Mouse (Mus musculus) midbrain, embryonic 13.5 days (tissue): Measurements from ENCODE around the gene Mpp3. TPM values are rescaled to one million over a fixed set of nuclear protein-coding genes. Genes with fewer than 3 reads are reported as not detected.
A peak's percentile ranks its signal among the peaks of the same experiment; 100 is the strongest.

Experiments
- ATAC-seq: fragments of 200-750 bp; cut with Nextera tagmentation; 2 replicates; pipeline ENCODE4 v1.8.0; 2017; ENCODE audit warnings: mild to moderate bottlenecking, moderate TSS enrichment, moderate library complexity
- H3K27ac ChIP-seq: fragments of 300-500 bp; sonication (generic); 2 replicates; pipeline ENCODE4 v1.5.1; 2015; ENCODE audit warnings: inconsistent platforms, mild to moderate bottlenecking, moderate library complexity
- H3K27me3 ChIP-seq: fragments of 300-500 bp; sonication (generic); 2 replicates; pipeline ENCODE4 v1.6.1; 2015; ENCODE audit warnings: mild to moderate bottlenecking, inconsistent platforms
- H3K36me3 ChIP-seq: fragments of 300-500 bp; sonication (generic); 2 replicates; pipeline ENCODE4 v1.6.1; 2015; ENCODE audit warnings: mild to moderate bottlenecking, inconsistent platforms
- H3K4me1 ChIP-seq: fragments of 300-500 bp; sonication (generic); replicated peaks from 2 replicates; pipeline ENCODE4 v1.6.1; 2015; ENCODE audit warnings: inconsistent platforms
- H3K4me2 ChIP-seq: fragments of 300-500 bp; sonication (generic); replicated peaks from 2 replicates; pipeline ENCODE4 v1.6.1; 2015; ENCODE audit warnings: moderate library complexity, mild to moderate bottlenecking, inconsistent platforms
- H3K4me3 ChIP-seq: fragments of 300-500 bp; sonication (generic); replicated peaks from 2 replicates; pipeline ENCODE4 v1.5.1; 2015; ENCODE audit warnings: mild to moderate bottlenecking, inconsistent platforms
- H3K9ac ChIP-seq: fragments of 300-500 bp; sonication (generic); replicated peaks from 2 replicates; pipeline ENCODE4 v1.6.1; 2015; ENCODE audit warnings: mild to moderate bottlenecking, inconsistent platforms
- H3K9me3 ChIP-seq: fragments of 300-500 bp; sonication (generic); 2 replicates; pipeline ENCODE4 v1.6.1; 2016; ENCODE audit warnings: mild to moderate bottlenecking, inconsistent platforms
- WGBS: fragments of 180-500 bp; shearing (Covaris S2); methylation state at CpG from one replicate; pipeline ENCODE4 v1.1.7; 2015; 5-methylcytosine and 5-hydroxymethylcytosine counted together
- polyA plus RNA-seq: library from polyadenylated mRNA; unstranded; fragments of >200 nt; fragmentation: Nextera tagmentation; extraction: Ambion mirVana; gene quantifications from 2 replicates; pipeline ENCODE4 v1.2.1, GENCODE M21; 2015

The Mpp3 gene
- polyA plus RNA-seq = 45.3 and 46.4 TPM in 2 replicates

- 0 out of 2 replicates have a peak, but pooled peaks cover 4% of the 10 kb centered on the region for H3K27me3 ChIP-seq
- H3K4me3 ChIP-seq = peak within 1 kb of the TSS; percentile 68
- H3K9me3 ChIP-seq = no peaks in the 10 kb centered on the region
- H3K36me3 ChIP-seq = peaks cover 8% of the 10 kb centered on the region; the same call in 1 of the 2 replicates
- no peak for ATAC-seq
- peak within 1 kb of the TSS; percentile 82 for H3K9ac ChIP-seq
- WGBS = 77% methylated on average over 6 of the region's 6 CpGs
- H3K27ac ChIP-seq = peak within 1 kb of the TSS; percentile 93
- peak within 1 kb of the TSS; percentile 76 for H3K4me2 ChIP-seq
- H3K4me1 ChIP-seq = peaks cover 47% of the 10 kb centered on the region
Measured at GRCm38 (mm10) chr11:102028087-102028816, at the start of gene Mpp3. TSS of gene Mpp3 (minus strand) at chr11:102028461.

DNA sequence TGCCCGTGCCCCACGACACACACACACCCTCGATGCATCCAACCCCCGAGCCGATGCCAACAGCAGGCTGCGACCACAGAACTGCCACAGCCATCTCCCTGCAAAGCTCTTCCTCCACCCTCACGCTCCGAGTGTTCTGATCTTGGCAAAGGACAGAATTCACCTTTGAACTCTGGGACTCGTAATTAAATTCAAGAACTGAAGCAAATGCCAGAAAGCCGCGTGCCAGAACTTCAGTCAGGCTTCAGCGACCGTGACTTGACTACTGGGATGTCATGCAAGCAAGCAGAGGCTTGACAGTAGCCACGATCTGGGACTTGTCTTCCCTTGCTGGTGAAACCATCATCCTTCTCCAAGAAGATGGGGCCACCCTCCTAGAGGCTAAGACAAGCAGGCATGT is 45.5 kb upstream of the Mpp3 start:
- Histone ChIP-seq H3K9me3 (no peaks in the 10 kb centered on the region), H3K36me3 (peaks cover 36% of the 10 kb centered on the region), H3K4me1 (peaks cover 14% of the 10 kb centered on the region), H3K27me3 (no peaks in the 10 kb centered on the region), H3K4me2 (no peak overlapping the region), H3K9ac (no peak overlapping the region), H3K27ac (no peak overlapping the region), H3K4me3 (no peak overlapping the region)
- 69% methylated on average over 14 of the region's 14 CpGs for WGBS
- no peak for ATAC-seq

GRCm38 (mm10) chr11:102072729-102073128 is 44.5 kb upstream of the Mpp3 start:
- no peak overlapping the region for H3K9ac ChIP-seq
- WGBS = 83% methylated on average over 5 of the region's 5 CpGs

GRCm38 (mm10) chr11:102070426-102070825 is 42.2 kb upstream of the Mpp3 start:
- Histone ChIP-seq H3K4me3 (no peak overlapping the region), H3K27ac (no peak overlapping the region), H3K27me3 (no peaks in the 10 kb centered on the region), H3K9me3 (no peaks in the 10 kb centered on the region), H3K36me3 (peaks cover 15% of the 10 kb centered on the region), H3K9ac (0 out of 2 replicates have a peak overlapping the region, but pooled peaks have one; percentile 7), H3K4me1 (peaks cover 14% of the 10 kb centered on the region), H3K4me2 (0 out of 2 replicates have a peak overlapping the region, but pooled peaks have one; percentile 7)
- 3% methylated on average over 13 of the region's 13 CpGs for WGBS
- ATAC-seq = no peak

More at GRCm38 (mm10) chr11:102072729-102073128, 44.5 kb upstream of the Mpp3 start:
- no peak overlapping the region for H3K27ac ChIP-seq
- H3K27me3 ChIP-seq = no peaks in the 10 kb centered on the region
- ATAC-seq = no peak
- H3K4me1 ChIP-seq = peaks cover 14% of the 10 kb centered on the region
- no peak overlapping the region for H3K4me3 ChIP-seq
- H3K9me3 ChIP-seq = no peaks in the 10 kb centered on the region
- no peak overlapping the region for H3K4me2 ChIP-seq
- peaks cover 27% of the 10 kb centered on the region for H3K36me3 ChIP-seq

DNA sequence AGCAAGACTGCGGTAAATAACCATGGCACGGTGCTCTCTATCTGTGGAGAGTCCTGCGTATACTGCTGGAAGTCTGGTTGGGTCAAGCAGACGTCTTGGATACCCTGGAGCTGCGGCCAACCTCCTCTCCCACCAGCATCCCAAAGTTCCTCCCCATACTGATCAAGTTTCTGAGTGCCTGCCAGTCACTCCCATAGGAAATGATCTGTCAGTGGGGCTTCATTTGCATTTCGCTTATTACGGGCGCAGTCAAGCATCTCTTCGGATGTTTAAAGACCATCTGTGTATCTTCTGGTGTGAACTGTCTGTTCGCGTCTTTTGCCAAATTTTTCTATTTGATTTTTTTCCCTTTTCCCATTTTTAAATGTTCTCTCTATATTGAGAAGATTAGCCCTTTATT is 41.4 kb upstream of the Mpp3 start:
- no peak overlapping the region for H3K27ac ChIP-seq
- H3K4me2 ChIP-seq = no peak overlapping the region
- H3K4me3 ChIP-seq = no peak overlapping the region
- no peak overlapping the region for H3K9ac ChIP-seq
- peaks cover 10% of the 10 kb centered on the region for H3K36me3 ChIP-seq
- no peak for ATAC-seq
- peaks cover 14% of the 10 kb centered on the region for H3K4me1 ChIP-seq
- H3K27me3 ChIP-seq = no peaks in the 10 kb centered on the region
- H3K9me3 ChIP-seq = no peaks in the 10 kb centered on the region
- 53% methylated on average over 11 of the region's 11 CpGs for WGBS

GRCm38 (mm10) chr11:102068969-102069368 is 40.7 kb upstream of the Mpp3 start:
- Histone ChIP-seq H3K4me1 (peaks cover 14% of the 10 kb centered on the region), H3K27ac (no peak overlapping the region), H3K36me3 (peaks cover 8% of the 10 kb centered on the region), H3K9me3 (no peaks in the 10 kb centered on the region), H3K27me3 (no peaks in the 10 kb centered on the region), H3K4me3 (no peak overlapping the region), H3K9ac (no peak overlapping the region), H3K4me2 (no peak overlapping the region)
- 39% methylated on average over 2 of the region's 2 CpGs for WGBS
- ATAC-seq = no peak

GRCm38 (mm10) chr11:102063076-102063475 is 34.8 kb upstream of the Mpp3 start:
- H3K27ac ChIP-seq = no peak overlapping the region
- H3K4me3 ChIP-seq = no peak overlapping the region
- H3K36me3 ChIP-seq = peaks cover 48% of the 10 kb centered on the region
- whole genome bisulfite sequencing = 83% methylated on average over 13 of the region's 13 CpGs
- H3K9ac ChIP-seq = no peak overlapping the region
- H3K4me2 ChIP-seq = no peak overlapping the region
- no peaks in the 10 kb centered on the region for H3K9me3 ChIP-seq
- ATAC-seq = no peak
- peaks cover 12% of the 10 kb centered on the region for H3K27me3 ChIP-seq
- peaks cover 7% of the 10 kb centered on the region for H3K4me1 ChIP-seq

- no peak for ATAC-seq
- Histone ChIP-seq H3K27ac (no peak overlapping the region), H3K9ac (no peak overlapping the region), H3K4me1 (peaks cover 7% of the 10 kb centered on the region), H3K36me3 (peaks cover 50% of the 10 kb centered on the region), H3K27me3 (peaks cover 12% of the 10 kb centered on the region), H3K4me3 (peak overlapping the region; percentile 44; the same call in 1 of the 2 replicates), H3K9me3 (no peaks in the 10 kb centered on the region), H3K4me2 (peak overlapping the region; percentile 74)
- 36% methylated on average over 16 of the region's 16 CpGs for WGBS
Measured at GRCm38 (mm10) chr11:102061941-102062473, 33.7 kb upstream of the Mpp3 start.

- Histone ChIP-seq H3K4me3 (peak overlapping the region; percentile 44), H3K36me3 (peaks cover 50% of the 10 kb centered on the region), H3K9me3 (no peaks in the 10 kb centered on the region), H3K27ac (no peak overlapping the region), H3K4me2 (peak overlapping the region; percentile 74), H3K9ac (peak overlapping the region; percentile 63), H3K4me1 (peaks cover 7% of the 10 kb centered on the region), H3K27me3 (peaks cover 12% of the 10 kb centered on the region)
- 5% methylated on average over 23 of the region's 23 CpGs for WGBS
- peak; percentile 84 for ATAC-seq
Measured at GRCm38 (mm10) chr11:102061236-102061940, 33.1 kb upstream of the Mpp3 start.

DNA sequence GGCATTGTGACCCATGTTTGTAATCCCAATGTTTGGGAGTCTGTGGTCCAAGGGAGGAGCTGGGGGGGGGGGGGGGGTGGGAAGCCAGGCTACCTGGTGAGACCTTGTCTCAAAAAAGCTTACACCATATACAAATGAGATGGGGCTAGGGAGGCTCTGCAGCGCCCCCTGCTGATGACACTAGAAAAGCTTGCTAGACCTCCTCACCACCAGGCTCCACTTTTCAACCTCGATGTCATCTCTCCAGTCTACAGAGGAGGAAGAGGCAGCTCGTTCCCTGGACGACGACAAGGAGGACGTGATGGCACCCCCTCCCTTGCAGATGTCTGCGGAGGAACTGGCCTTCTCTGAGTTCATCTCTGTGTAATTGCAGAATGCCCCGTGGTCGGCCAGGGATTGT is 25.6 kb upstream of the Mpp3 start:
- no peak; the same call in 1 of the 2 replicates for ATAC-seq
- WGBS = 25% methylated on average over 9 of the region's 9 CpGs
- peaks cover 10% of the 10 kb centered on the region for H3K36me3 ChIP-seq
- no peak overlapping the region for H3K4me2 ChIP-seq
- H3K9me3 ChIP-seq = no peaks in the 10 kb centered on the region
- H3K4me1 ChIP-seq = peaks cover 4% of the 10 kb centered on the region; the same call in 1 of the 2 replicates
- H3K27me3 ChIP-seq = no peaks in the 10 kb centered on the region
- no peak overlapping the region for H3K9ac ChIP-seq
- no peak overlapping the region for H3K27ac ChIP-seq
- no peak overlapping the region for H3K4me3 ChIP-seq

DNA sequence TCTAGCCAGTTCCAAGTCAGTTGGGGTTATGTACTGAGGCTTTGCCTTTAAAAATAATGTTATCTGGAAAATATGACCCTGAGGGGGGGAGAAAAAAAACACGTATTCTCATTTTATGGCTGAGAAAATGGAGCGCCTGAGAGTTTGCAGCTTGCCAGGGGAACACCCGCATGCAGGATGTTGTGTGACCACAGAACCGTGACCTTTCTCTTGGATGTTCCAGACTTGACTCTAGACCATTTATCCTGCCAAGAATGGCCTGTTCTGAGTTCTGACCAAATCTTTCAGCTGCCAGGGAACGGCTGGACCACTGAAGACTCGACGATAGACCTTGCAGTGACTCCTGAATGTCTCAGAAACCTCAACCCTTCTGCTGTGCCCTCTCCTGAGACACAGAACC is 24.9 kb upstream of the Mpp3 start:
- ATAC-seq = no peak
- WGBS = 85% methylated on average over 7 of the region's 7 CpGs

GRCm38 (mm10) chr11:102052697-102053096 is 24.4 kb upstream of the Mpp3 start:
- Histone ChIP-seq H3K27me3 (no peaks in the 10 kb centered on the region), H3K9me3 (no peaks in the 10 kb centered on the region), H3K4me3 (no peak overlapping the region), H3K9ac (0 out of 2 replicates have a peak overlapping the region, but pooled peaks have one; percentile 14), H3K4me1 (peaks cover 4% of the 10 kb centered on the region; the same call in 1 of the 2 replicates), H3K4me2 (no peak overlapping the region), H3K27ac (no peak overlapping the region), H3K36me3 (no peaks in the 10 kb centered on the region)
- WGBS = 83% methylated on average over 12 of the region's 12 CpGs
- ATAC-seq = no peak

More for the DNA sequence above, 24.9 kb upstream of the Mpp3 start:
- Histone ChIP-seq H3K4me1 (peaks cover 4% of the 10 kb centered on the region; the same call in 1 of the 2 replicates), H3K27me3 (no peaks in the 10 kb centered on the region), H3K9ac (no peak overlapping the region), H3K4me2 (no peak overlapping the region), H3K36me3 (peaks cover 3% of the 10 kb centered on the region), H3K27ac (no peak overlapping the region), H3K9me3 (no peaks in the 10 kb centered on the region), H3K4me3 (no peak overlapping the region)
